Mouse (Mus musculus): Measurements from ENCODE around the gene Hmgxb4.

- TF ChIP-seq CTCF (IDR thresholded peaks at IDR 0.05; ENCODE audit: borderline replicate concordance, control insufficient read depth, extremely low read depth, insufficient read depth, low read length, poor library complexity) (no peak), POLR2A (IDR thresholded peaks at IDR 0.05; ENCODE audit: control insufficient read depth, extremely low read depth, insufficient read depth, low read length, poor library complexity) (no peak)
Measured at GRCm38 (mm10) chr8:75046303-75046702, 53.1 kb downstream of the Hmgxb4 start.

Data from thymus, adult 2 months (tissue).